Mouse (Mus musculus): ENCODE data around the gene Zfp935. TPM values are rescaled to one million over a fixed set of nuclear protein-coding genes. Genes with fewer than 3 reads are reported as not detected.

Gene Zfp935
- 1 to 10 TPM; 2.5 to 4.1 TPM for total RNA-seq (2023)

DNA sequence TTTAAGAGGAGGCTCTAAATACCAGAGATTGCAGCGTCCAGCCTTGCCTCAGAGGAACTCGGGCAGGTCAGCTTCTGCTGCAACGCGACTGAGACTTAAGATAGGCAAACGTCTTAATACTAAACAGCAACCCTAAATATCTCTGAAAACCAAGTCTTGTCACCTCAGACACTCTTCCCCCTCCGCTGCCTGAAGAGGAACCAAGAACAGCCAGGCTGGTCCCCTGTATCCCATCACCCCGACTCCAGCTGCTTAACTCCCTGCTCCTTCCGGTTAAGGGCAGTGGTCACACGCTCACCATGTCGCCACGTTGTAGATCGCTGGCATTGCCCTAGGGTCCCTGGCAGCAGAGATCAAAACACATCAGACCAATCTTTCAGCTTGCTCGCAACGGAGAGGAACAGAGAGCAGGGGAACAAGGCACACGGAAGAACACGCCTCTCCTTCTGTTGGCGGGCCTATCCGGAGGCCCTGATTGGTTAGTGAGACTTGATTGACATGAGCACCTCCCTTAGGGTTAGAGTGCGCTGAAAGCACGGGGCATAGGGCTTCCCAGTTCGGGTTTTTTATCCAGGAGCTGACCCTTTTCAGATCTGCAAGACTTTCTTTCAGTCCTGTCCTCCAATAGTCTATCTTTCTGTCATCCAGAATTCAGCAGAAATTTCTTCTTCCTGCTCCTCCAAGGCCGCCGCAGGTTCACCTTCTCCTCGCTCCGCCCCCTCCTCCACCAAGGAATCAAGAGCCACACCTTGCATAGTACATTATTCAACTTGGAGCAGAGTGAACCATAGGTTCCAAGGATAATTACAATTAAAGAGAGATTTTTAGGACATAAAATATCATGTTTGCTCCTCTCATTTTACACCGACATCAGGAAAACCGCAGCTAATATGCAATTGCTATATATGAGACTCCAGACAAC, at the start of gene Zfp935:
TSS of gene Zfp935 (minus strand) at position 323 of the 922 bp plus-strand sequence.

DNA sequence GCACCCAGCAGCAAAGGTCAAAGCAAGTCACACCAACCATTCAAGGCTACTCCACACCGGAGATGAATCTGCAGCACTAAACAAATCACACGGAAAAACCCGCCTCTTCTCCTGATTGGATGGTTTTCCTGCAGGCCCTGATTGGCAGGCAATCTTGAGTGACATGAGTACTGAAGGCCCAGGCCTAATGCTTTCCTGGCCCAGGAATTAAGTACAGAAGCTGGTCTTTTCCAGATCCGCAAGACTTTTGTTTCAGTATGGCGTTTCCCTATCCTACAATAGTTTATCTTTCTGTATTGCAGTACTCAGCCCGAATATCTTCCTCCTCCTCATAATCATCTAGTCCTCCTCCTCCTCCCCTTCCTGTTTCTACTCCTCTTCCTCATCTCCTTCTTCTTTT, 12.8 kb upstream of the Zfp935 start, which contains the start of gene Zfp934:
TSS of gene Zfp934 (minus strand) at position 101 of the 400 bp plus-strand sequence.

GRCm38 (mm10) chr13:62466424-62467334, 91.6 kb downstream of the Zfp935 start, which contains the start of gene Gm49359:
Gene Gm49359, minus strand, starts transcription at chr13:62466832.

Other genes with a start within 250 kb of the Zfp935 start
- gene Gm3604, start 175.3 kb downstream of the Zfp935 start, total RNA-seq (2023), result under 1 TPM; 0.93 to 1.00 TPM
- 1 to 10 TPM; 6.3 to 6.8 TPM for gene Gm49359, start 91.7 kb downstream of the Zfp935 start, total RNA-seq (2023)
- gene Zfp934, start 12.7 kb upstream of the Zfp935 start, total RNA-seq (2023), result 1 to 10 TPM; 4.5 to 5.1 TPM
- gene 6720489N17Rik, start 65.7 kb upstream of the Zfp935 start, total RNA-seq (2023), result 1 to 10 TPM; 1.4 to 1.5 TPM
- 1 to 10 TPM; 6.3 to 8.4 TPM for gene Platr25, start 202.2 kb upstream of the Zfp935 start, total RNA-seq (2023)
- 1 to 10 TPM; 1.4 to 2.1 TPM for gene Gm5141, start 227.3 kb upstream of the Zfp935 start, total RNA-seq (2023)